Mouse (Mus musculus): ENCODE results near the gene Usp49. TPM values are rescaled to one million over a fixed set of nuclear protein-coding genes. Genes with fewer than 3 reads are reported as not detected.

Gene Usp49
- polyA plus RNA-seq, 1 experiment from 2014 or later = 3.8 TPM

DNA sequence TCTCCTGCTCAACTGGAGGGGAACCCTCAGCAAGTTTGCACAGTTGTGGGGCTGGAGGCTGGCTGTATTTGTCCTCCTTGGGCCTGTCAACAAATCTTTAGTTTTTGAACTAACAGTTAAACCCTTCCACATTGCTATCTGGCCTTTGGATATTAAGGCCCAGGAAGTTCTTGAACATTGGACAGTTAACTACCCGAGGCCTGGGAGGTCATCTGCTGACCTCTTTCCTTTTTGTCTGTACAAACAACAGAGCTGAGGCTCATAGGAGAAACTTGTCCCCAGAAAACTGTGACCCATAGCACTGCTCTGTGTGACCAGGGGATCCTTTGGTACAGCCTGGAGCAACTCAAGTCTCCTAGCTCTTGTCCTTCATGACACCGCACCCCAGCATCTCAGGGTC is 68.6 kb downstream of the Usp49 start:
- ATAC-seq (ENCODE audit: low read depth) (no peak), DNase-seq (ENCODE audit: low spot score) (no peak)
- Histone ChIP-seq H3K27me3 (replicated peaks; ENCODE audit: control insufficient read depth, insufficient read depth, low read length) (no peaks in the 10 kb centered on the region), H3K4me1 (ENCODE audit: control insufficient read depth, insufficient read depth, low read length) (no peaks in the 10 kb centered on the region; the same call in 1 of the 2 replicates), H3K9ac (ENCODE audit: low read depth, low read length) (no peak overlapping the region), H3K4me2 (ENCODE audit: low read depth, low read length) (no peak overlapping the region), H3K36me3 (ENCODE audit: control insufficient read depth, insufficient read depth, low read length) (peaks cover 46% of the 10 kb centered on the region), H3K4me3 (ENCODE audit: low read depth, low read length) (no peak overlapping the region), H3K9me3 (ENCODE audit: control insufficient read depth, low read length) (no peaks in the 10 kb centered on the region), H3K27ac (replicated peaks; ENCODE audit: low read depth, low read length) (no peak overlapping the region)
- WGBS = 74% methylated on average over 2 of the region's 2 CpGs

DNA sequence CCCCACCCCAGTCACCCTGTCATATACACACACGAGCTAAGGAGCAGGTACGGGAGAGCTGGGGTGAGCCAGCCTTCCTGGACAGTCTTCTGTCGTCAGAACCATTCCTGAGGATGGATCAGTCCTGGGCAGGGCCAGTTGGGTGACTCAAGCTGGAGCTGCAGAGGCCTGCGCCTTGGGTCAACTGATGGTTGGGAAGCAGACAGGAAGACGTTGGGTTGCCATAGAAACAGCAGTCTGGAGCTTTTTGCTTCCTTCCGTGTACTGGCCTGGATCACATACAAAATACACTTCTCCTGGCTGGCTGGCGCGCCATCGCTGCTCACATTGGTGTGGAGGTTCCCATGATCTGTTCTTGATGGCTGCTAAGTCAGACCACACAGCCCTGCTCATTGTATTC is 71.3 kb downstream of the Usp49 start:
- Histone ChIP-seq H3K9ac (ENCODE audit: low read depth, low read length) (no peak overlapping the region), H3K27ac (replicated peaks; ENCODE audit: low read depth, low read length) (no peak overlapping the region), H3K4me1 (ENCODE audit: control insufficient read depth, insufficient read depth, low read length) (no peaks in the 10 kb centered on the region), H3K4me2 (ENCODE audit: low read depth, low read length) (no peak overlapping the region), H3K4me3 (ENCODE audit: low read depth, low read length) (no peak overlapping the region), H3K27me3 (replicated peaks; ENCODE audit: control insufficient read depth, insufficient read depth, low read length) (no peaks in the 10 kb centered on the region), H3K36me3 (ENCODE audit: control insufficient read depth, insufficient read depth, low read length) (peaks cover 46% of the 10 kb centered on the region), H3K9me3 (ENCODE audit: control insufficient read depth, low read length) (no peaks in the 10 kb centered on the region)
- no peak for ATAC-seq (ENCODE audit: low read depth)
- WGBS = 72% methylated on average over 9 of the region's 9 CpGs
- no peak for DNase-seq (ENCODE audit: low spot score)

DNA sequence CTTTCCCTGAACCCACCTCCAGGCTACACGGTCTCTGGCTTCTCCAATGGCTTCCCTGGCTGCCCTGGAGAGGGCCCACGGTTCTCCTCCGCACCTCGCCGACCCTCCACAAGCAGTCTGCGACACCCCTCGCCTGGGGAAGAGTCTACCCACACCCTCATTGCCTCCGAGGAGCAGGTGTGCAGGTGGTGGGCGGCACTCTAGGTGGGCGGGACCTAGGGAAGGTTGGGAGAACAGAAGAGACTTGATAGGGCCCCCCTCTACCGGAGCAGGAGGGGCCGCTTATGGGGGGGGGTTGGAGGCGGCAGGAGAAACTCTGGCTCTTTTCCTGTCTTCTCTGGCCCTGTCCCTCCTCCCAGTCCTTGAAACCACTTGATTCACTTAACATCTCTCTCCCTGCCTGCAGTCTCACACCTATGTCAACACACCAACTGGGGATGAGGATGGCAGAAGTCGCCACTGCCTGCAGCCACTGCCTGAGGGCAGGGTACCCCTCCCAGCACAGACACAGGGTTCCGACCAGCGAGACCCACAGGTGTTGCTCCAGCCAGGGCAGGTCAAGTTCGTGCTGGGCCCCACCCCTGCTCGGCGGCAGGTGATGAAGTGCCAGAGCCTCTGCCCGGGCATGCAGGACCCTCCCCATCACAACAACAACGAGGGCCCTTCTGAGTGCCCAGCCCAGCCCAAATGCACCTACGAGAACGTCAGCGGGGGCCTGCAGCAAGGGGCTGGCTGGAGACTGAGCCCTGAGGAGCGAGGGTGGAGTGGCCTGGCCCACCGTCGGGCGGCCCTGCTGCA is 72.3 kb downstream of the Usp49 start:
- H3K27me3 ChIP-seq (replicated peaks; ENCODE audit: control insufficient read depth, insufficient read depth, low read length) = no peaks in the 10 kb centered on the region
- WGBS = 38% methylated on average over 25 of the region's 28 CpGs
- no peak overlapping the region for H3K4me3 ChIP-seq (ENCODE audit: low read depth, low read length)
- peaks cover 45% of the 10 kb centered on the region for H3K36me3 ChIP-seq (ENCODE audit: control insufficient read depth, insufficient read depth, low read length)
- H3K4me1 ChIP-seq (ENCODE audit: control insufficient read depth, insufficient read depth, low read length) = no peaks in the 10 kb centered on the region
- no peak overlapping the region for H3K27ac ChIP-seq (replicated peaks; ENCODE audit: low read depth, low read length)
- H3K9ac ChIP-seq (ENCODE audit: low read depth, low read length) = no peak overlapping the region; the same call in 1 of the 2 replicates
- no peaks in the 10 kb centered on the region for H3K9me3 ChIP-seq (ENCODE audit: control insufficient read depth, low read length)
- ATAC-seq (ENCODE audit: low read depth) (no peak; the same call in 1 of the 2 replicates), DNase-seq (ENCODE audit: low spot score) (no peak)
- H3K4me2 ChIP-seq (ENCODE audit: low read depth, low read length) = peak overlapping the region; percentile 4; the same call in 1 of the 2 replicates

DNA sequence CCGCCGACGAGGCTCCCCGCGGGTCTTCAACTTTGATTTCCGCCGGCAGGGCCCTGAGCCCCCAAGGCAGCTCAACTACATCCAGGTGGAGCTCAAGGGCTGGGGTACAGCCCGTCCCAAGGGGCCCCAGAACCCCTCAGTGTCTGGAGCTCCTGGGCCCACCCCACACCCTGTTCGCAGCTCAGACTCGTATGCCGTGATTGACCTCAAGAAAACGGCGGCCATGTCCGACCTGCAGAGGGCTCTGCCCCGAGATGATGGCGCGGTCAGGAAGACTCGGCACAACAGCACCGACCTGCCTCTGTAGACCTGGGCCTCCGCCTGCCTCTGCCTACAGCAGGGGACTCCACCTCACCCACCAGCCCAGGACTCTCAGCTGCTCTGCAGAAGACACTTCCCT is 73.1 kb downstream of the Usp49 start:
- H3K27me3 ChIP-seq (replicated peaks; ENCODE audit: control insufficient read depth, insufficient read depth, low read length) = no peaks in the 10 kb centered on the region
- no peaks in the 10 kb centered on the region for H3K9me3 ChIP-seq (ENCODE audit: control insufficient read depth, low read length)
- no peak overlapping the region for H3K4me3 ChIP-seq (ENCODE audit: low read depth, low read length)
- no peaks in the 10 kb centered on the region for H3K4me1 ChIP-seq (ENCODE audit: control insufficient read depth, insufficient read depth, low read length)
- no peak overlapping the region for H3K4me2 ChIP-seq (ENCODE audit: low read depth, low read length)
- ATAC-seq (ENCODE audit: low read depth) (no peak), DNase-seq (ENCODE audit: low spot score) (no peak)
- H3K27ac ChIP-seq (replicated peaks; ENCODE audit: low read depth, low read length) = no peak overlapping the region
- 40% methylated on average over 15 of the region's 20 CpGs for WGBS
- no peak overlapping the region for H3K9ac ChIP-seq (ENCODE audit: low read depth, low read length)
- peaks cover 42% of the 10 kb centered on the region for H3K36me3 ChIP-seq (ENCODE audit: control insufficient read depth, insufficient read depth, low read length)

DNA sequence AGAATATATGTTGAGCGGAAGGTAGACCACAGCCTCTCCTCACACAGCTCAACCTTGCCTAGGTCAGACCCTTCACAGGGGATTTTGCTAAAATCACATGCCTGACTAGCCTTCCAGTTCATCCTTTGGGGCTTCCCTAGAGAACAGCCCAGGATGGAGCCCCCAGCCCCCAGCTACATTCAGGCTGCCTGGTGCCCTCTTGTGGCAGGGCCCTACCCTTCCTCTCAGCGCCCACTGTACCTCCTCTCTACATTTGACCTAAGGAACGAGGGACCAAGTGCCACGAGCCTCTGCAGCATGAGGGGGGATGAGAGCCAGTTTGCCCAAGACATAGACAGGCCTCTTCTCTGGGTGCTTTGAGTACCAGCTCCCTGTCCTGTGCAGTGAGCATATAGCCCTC is 74.2 kb downstream of the Usp49 start:
- Histone ChIP-seq H3K27ac (replicated peaks; ENCODE audit: low read depth, low read length) (no peak overlapping the region), H3K9ac (ENCODE audit: low read depth, low read length) (no peak overlapping the region), H3K9me3 (ENCODE audit: control insufficient read depth, low read length) (no peaks in the 10 kb centered on the region), H3K4me2 (ENCODE audit: low read depth, low read length) (no peak overlapping the region), H3K4me3 (ENCODE audit: low read depth, low read length) (no peak overlapping the region), H3K36me3 (ENCODE audit: control insufficient read depth, insufficient read depth, low read length) (peaks cover 39% of the 10 kb centered on the region), H3K27me3 (replicated peaks; ENCODE audit: control insufficient read depth, insufficient read depth, low read length) (no peaks in the 10 kb centered on the region), H3K4me1 (ENCODE audit: control insufficient read depth, insufficient read depth, low read length) (no peaks in the 10 kb centered on the region)
- 79% methylated on average over 4 of the region's 4 CpGs for WGBS
- no peak for ATAC-seq (ENCODE audit: low read depth)
- no peak for DNase-seq (ENCODE audit: low spot score)

DNA sequence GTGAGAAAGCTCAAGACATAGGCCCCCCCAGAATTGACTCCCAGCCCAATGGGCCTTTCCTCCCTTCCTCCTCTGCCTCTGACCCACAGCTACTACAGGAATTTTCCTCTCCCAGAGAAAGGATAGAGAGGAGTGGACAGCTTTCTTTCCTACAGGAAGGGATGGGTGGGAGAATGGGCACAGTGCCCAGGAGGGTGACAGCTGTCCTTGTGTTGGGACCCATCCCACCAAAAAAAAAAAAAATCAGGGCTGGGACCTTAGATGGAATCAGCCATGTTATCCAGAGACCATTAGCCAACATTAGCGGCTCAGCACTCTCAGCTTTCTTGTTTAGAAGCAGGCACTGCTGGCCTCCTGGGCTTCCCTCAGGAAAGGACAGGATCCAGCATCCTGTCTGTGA is 75.7 kb downstream of the Usp49 start:
- WGBS = 50% methylated on average over 1 of the region's 1 CpGs
- Histone ChIP-seq H3K9me3 (ENCODE audit: control insufficient read depth, low read length) (no peaks in the 10 kb centered on the region), H3K4me3 (ENCODE audit: low read depth, low read length) (no peak overlapping the region), H3K4me2 (ENCODE audit: low read depth, low read length) (no peak overlapping the region), H3K36me3 (ENCODE audit: control insufficient read depth, insufficient read depth, low read length) (peaks cover 26% of the 10 kb centered on the region), H3K27ac (replicated peaks; ENCODE audit: low read depth, low read length) (no peak overlapping the region), H3K4me1 (ENCODE audit: control insufficient read depth, insufficient read depth, low read length) (no peaks in the 10 kb centered on the region), H3K27me3 (replicated peaks; ENCODE audit: control insufficient read depth, insufficient read depth, low read length) (no peaks in the 10 kb centered on the region), H3K9ac (ENCODE audit: low read depth, low read length) (no peak overlapping the region)
- DNase-seq (ENCODE audit: low spot score) (peak; percentile 35), ATAC-seq (ENCODE audit: low read depth) (no peak; the same call in 1 of the 2 replicates)

DNA sequence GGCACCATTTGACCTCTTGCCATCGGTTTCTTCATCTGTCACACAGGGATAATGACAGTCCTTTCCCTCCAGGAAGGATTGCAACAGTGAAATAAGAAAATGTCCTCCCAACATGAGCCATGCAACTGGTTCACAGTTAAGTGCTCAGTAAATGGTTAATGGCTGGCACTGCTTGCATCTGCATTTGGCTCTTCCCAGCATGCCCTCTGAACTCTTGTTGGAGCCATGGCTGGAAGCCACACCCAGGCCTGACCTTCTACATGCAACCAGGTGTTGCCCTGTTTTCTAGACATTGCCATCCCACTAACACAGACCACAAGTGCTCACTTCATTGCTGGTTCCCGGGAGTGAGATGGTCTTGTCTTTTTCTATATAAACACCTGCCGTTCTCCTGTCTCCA is 77.5 kb downstream of the Usp49 start:
- Histone ChIP-seq H3K36me3 (ENCODE audit: control insufficient read depth, insufficient read depth, low read length) (0 out of 2 replicates have a peak, but pooled peaks cover 9% of the 10 kb centered on the region), H3K4me2 (ENCODE audit: low read depth, low read length) (no peak overlapping the region), H3K27me3 (replicated peaks; ENCODE audit: control insufficient read depth, insufficient read depth, low read length) (no peaks in the 10 kb centered on the region), H3K4me1 (ENCODE audit: control insufficient read depth, insufficient read depth, low read length) (no peaks in the 10 kb centered on the region), H3K9me3 (ENCODE audit: control insufficient read depth, low read length) (no peaks in the 10 kb centered on the region), H3K27ac (replicated peaks; ENCODE audit: low read depth, low read length) (no peak overlapping the region), H3K4me3 (ENCODE audit: low read depth, low read length) (no peak overlapping the region), H3K9ac (ENCODE audit: low read depth, low read length) (no peak overlapping the region)
- no peak for DNase-seq (ENCODE audit: low spot score)
- 74% methylated on average over 3 of the region's 3 CpGs for WGBS
- no peak for ATAC-seq (ENCODE audit: low read depth)

DNA sequence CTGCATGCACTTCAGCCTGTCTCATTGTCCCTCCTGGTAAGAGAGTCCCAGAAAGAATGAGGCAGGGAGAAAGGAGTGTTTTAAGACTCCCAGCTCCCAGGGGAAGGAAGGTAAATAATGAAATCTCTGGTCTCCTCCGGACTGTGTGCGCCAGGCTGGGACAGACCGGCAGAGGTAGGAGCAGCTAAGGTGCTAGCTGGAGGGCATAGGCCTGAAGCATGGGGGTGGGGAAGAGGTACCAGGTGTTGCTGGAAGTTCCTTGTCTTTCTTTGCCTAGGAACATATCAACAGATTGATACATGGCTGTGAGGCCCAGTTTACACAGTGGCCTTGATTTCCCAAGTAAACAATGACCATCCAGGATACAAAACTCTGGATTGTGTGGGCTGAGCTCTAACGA is 78.5 kb downstream of the Usp49 start:
- no peaks in the 10 kb centered on the region for H3K9me3 ChIP-seq (ENCODE audit: control insufficient read depth, low read length)
- H3K36me3 ChIP-seq (ENCODE audit: control insufficient read depth, insufficient read depth, low read length) = no peaks in the 10 kb centered on the region
- H3K4me2 ChIP-seq (ENCODE audit: low read depth, low read length) = no peak overlapping the region
- no peaks in the 10 kb centered on the region for H3K4me1 ChIP-seq (ENCODE audit: control insufficient read depth, insufficient read depth, low read length)
- H3K4me3 ChIP-seq (ENCODE audit: low read depth, low read length) = no peak overlapping the region
- ATAC-seq (ENCODE audit: low read depth) = no peak
- 70% methylated on average over 4 of the region's 4 CpGs for WGBS
- no peak for DNase-seq (ENCODE audit: low spot score)
- no peak overlapping the region for H3K9ac ChIP-seq (ENCODE audit: low read depth, low read length)
- no peaks in the 10 kb centered on the region for H3K27me3 ChIP-seq (replicated peaks; ENCODE audit: control insufficient read depth, insufficient read depth, low read length)
- no peak overlapping the region for H3K27ac ChIP-seq (replicated peaks; ENCODE audit: low read depth, low read length)

DNA sequence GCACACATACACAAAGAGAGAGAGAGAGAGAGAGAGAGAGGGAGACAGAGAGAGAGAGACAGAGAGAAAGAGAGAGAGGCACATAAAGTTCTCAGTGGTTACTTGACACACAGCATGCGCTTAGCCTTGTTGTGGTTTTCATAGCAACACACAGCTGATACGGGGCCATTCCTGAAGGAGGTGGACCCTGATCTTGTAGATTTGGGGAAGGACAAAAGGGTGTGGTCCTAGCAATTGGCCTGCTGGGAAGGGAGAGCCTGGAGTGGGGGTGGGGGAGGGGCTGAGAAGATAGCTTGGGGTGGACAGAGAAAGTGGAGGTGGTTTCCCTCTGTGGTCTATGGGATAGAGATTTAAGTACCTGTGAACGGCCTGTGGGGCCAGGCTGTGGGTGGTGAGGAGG is 79.5 kb downstream of the Usp49 start:
- no peak for ATAC-seq (ENCODE audit: low read depth)
- Histone ChIP-seq H3K27ac (replicated peaks; ENCODE audit: low read depth, low read length) (no peak overlapping the region), H3K27me3 (replicated peaks; ENCODE audit: control insufficient read depth, insufficient read depth, low read length) (no peaks in the 10 kb centered on the region), H3K9me3 (ENCODE audit: control insufficient read depth, low read length) (no peaks in the 10 kb centered on the region), H3K36me3 (ENCODE audit: control insufficient read depth, insufficient read depth, low read length) (no peaks in the 10 kb centered on the region), H3K4me3 (ENCODE audit: low read depth, low read length) (no peak overlapping the region), H3K4me1 (ENCODE audit: control insufficient read depth, insufficient read depth, low read length) (no peaks in the 10 kb centered on the region), H3K4me2 (ENCODE audit: low read depth, low read length) (no peak overlapping the region), H3K9ac (ENCODE audit: low read depth, low read length) (no peak overlapping the region)
- WGBS = 66% methylated on average over 3 of the region's 3 CpGs
- no peak for DNase-seq (ENCODE audit: low spot score)

All from embryonic facial prominence, embryonic 14.5 days (tissue).